Mouse (Mus musculus) layer of hippocampus, adult 18-20 months (tissue): ENCODE data around the gene Pmel. TPM values are rescaled to one million over a fixed set of nuclear protein-coding genes. Genes with fewer than 3 reads are reported as not detected.

Experiments
- DNase-seq, 2 experiments: peaks; one replicate each; pipeline ENCODE4 v3.0.0; 2022; ENCODE audit warnings: low spot score in 2 of 2
- long read RNA-seq: library from polyadenylated mRNA; stranded (forward); transcript quantifications from one replicate; pipeline ENCODE4 v2.0.0, GENCODE M21; 2021
- total RNA-seq, 2 experiments: library from RNA; stranded (reverse); gene quantifications; 2 replicates each; pipeline ENCODE4 v1.2.3; 2021

Pmel gene
- under 1 TPM; 0.20 to 0.25 TPM for total RNA-seq
- long read RNA-seq, result 0 reads

GRCm38 (mm10) chr10:128703895-128704294 lies at the start of gene Pmel:
Gene Pmel, plus strand, starts transcription at chr10:128704195.
- no peak for DNase-seq

- no peak for DNase-seq
These were observed 48.7 kb upstream of the Pmel start for GRCm38 (mm10) chr10:128655254-128655653.

- DNase-seq, result no peak
These were observed 47.3 kb upstream of the Pmel start for GRCm38 (mm10) chr10:128656731-128657130.

GRCm38 (mm10) chr10:128657844-128658243 lies 46.2 kb upstream of the Pmel start:
- DNase-seq, result no peak

GRCm38 (mm10) chr10:128659490-128659889 lies 44.5 kb upstream of the Pmel start:
- no peak for DNase-seq

GRCm38 (mm10) chr10:128662465-128662864 lies 41.5 kb upstream of the Pmel start:
- no peak for DNase-seq

- DNase-seq, result no peak
These were observed 40.4 kb upstream of the Pmel start for GRCm38 (mm10) chr10:128663441-128664220.

- no peak for DNase-seq
These were observed 39.2 kb upstream of the Pmel start for GRCm38 (mm10) chr10:128664808-128665207.

GRCm38 (mm10) chr10:128665307-128665706 lies 38.7 kb upstream of the Pmel start:
- DNase-seq, result no peak

GRCm38 (mm10) chr10:128665806-128666205 lies 38.2 kb upstream of the Pmel start:
- no peak for DNase-seq

GRCm38 (mm10) chr10:128668790-128669672 lies 35.0 kb upstream of the Pmel start:
- peak; percentile 46 to 66 for DNase-seq

GRCm38 (mm10) chr10:128671148-128671547 lies 32.8 kb upstream of the Pmel start:
- DNase-seq, result no peak

- DNase-seq, result peak; percentile 66 to 83
These were observed 30.1 kb upstream of the Pmel start, which contains the start of gene Suox for GRCm38 (mm10) chr10:128673763-128674468. Gene Suox, minus strand, starts transcription at chr10:128674073.

GRCm38 (mm10) chr10:128674469-128675008 lies 29.5 kb upstream of the Pmel start:
- peak in 1 of 2 experiments; percentile 59 for DNase-seq

GRCm38 (mm10) chr10:128695411-128695991 lies 8.5 kb upstream of the Pmel start:
- DNase-seq, result no peak

- DNase-seq, result peak; percentile 99 to 100
These were observed 7.8 kb upstream of the Pmel start, which contains the start of gene Rab5b for GRCm38 (mm10) chr10:128695992-128696807. Gene Rab5b, minus strand, starts transcription at chr10:128696264.

- no peak for DNase-seq
These were observed 6.8 kb upstream of the Pmel start for GRCm38 (mm10) chr10:128697072-128697725.

- peak in 1 of 2 experiments; percentile 11 for DNase-seq
These were observed 5.0 kb upstream of the Pmel start for GRCm38 (mm10) chr10:128699006-128699405.

GRCm38 (mm10) chr10:128699611-128700010 lies 4.4 kb upstream of the Pmel start:
- DNase-seq, result no peak
